Mouse (Mus musculus) urinary bladder, postnatal 25 days (tissue): ENCODE data around the gene Slc47a1.

ENCODE experiments used
- DNase-seq: peaks from one replicate; pipeline ENCODE4 v3.0.0; 2022; ENCODE audit warnings: low spot score

Slc47a1 gene

DNA sequence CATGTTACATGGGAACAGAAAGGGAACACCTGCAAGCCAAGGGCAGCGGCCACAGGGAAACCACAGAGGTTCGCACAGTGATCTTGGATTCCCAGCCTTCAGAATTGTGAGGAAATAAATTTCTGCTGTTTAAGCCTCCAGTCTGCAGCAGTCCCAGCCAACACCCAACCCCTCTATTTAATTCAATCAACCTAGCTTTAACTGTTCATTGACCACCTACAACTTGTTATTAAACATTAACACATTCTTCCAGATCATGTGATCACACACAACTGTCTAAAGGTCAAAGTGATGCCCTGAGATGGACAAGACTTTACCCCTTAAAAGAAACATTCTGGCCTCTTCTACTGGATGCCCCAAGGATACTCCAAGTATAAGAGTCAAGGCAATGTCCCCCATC is 9.5 kb downstream of the Slc47a1 start:
- no peak for DNase-seq

- DNase-seq = no peak
Measured at GRCm38 (mm10) chr11:61366517-61367273, 11.4 kb downstream of the Slc47a1 start.

DNA sequence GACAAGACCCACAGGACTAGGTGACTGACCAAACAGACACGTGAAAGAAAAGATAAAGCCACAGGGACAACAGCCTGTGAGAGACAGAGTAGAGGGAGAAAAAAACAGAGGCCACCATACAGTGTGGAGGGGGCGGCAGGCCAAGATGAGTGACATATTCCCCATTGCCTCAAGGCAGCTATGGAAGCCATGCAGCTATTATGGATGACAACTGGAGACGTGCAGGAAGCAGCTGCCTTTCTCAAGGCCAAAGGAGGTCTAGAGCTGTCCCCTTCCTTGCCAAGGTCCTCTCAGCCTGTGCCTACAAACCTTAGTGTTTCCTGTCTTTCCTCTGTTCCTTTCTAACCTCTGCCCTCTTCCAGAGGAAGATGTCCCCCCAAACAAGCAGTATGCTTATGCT is 12.2 kb downstream of the Slc47a1 start:
- no peak for DNase-seq

- DNase-seq = no peak
Measured at GRCm38 (mm10) chr11:61364096-61364495, 14.0 kb downstream of the Slc47a1 start.

GRCm38 (mm10) chr11:61361515-61362190 is 16.5 kb downstream of the Slc47a1 start:
- DNase-seq = no peak

DNA sequence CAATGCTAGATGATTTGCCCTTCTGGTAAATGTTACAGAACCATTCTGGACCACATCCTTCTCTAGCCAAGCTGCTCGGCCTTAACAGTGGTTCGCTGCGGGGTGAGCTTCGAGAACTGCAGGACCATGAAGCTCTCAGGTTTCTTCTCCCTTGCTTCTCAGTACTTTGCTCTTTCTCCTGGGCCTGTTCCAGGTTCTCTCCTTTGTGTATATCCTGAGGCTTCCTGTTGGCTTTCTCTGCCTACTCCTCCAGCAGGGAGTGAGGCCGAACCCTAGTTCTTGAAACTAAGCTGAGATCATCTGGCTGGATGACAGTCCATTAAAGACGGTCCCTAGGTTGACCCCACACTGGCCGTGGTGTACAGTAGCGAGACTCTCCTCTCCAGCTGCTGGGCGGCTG is 21.5 kb downstream of the Slc47a1 start:
- DNase-seq = no peak

- no peak for DNase-seq
Measured at GRCm38 (mm10) chr11:61356111-61356510, 22.0 kb downstream of the Slc47a1 start.

DNA sequence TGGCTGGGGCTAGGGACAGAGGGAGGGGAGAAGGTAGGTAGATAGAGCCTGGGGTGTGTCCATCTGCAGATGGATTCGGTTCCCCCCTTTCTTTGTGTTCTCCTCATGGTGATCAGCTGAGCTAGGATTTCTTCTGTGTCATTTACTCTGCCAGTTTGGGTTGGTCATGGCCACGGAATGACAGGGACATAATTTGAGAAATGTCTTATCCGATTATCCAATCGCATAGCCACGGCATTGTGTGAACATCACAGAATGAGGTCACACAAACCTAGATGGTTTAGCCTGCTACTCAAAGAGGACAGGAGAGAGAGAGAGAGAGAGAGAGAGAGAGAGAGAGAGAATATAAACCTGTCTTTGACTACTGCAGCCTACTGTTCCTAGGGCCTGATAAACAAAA is 22.8 kb downstream of the Slc47a1 start:
- no peak for DNase-seq

GRCm38 (mm10) chr11:61354346-61354745 is 23.8 kb downstream of the Slc47a1 start:
- no peak for DNase-seq

DNA sequence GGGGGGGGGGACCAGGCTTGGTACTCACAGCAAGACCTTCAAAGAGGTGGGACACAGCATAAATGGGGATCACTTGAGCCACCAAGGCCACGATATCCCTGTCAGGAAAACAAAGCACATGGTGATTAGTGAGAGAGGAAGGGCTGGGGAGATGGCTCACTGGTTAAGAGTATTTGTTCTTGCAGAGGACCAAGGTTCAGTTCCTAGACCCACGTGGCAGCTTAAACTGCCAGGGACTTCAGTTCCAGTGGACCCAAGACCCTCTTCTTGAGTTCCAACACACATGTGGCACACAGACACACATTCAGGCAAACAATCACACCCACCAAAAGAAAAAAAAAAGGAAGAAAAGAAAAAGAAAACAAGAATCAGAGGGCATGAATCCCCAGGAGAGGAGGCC is 25.1 kb downstream of the Slc47a1 start:
- no peak for DNase-seq

DNA sequence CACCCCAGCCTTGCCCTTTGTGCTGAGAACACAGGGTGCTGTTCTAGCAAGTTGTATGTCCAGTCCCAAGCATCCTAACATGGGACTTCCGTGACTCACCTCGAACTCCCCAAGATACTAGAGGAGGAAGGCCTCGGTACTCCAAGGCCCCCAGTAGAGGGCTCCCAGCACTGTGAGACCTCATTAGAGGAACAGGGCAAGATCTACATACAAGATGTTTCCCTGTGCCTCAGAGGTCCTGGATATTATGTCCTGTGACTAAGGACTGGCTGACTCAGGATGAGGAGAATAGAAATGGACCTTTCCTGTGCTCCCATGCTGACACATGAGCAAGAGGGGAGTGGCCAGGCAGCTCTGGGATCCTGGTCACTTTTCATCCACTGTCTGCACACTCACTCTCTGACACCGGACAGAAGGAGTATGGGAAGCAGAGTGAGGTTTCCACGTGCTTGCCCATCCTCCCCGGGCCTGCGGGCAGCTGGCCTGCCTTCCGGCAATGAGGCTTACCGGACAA is 25.9 kb downstream of the Slc47a1 start:
- no peak for DNase-seq

DNA sequence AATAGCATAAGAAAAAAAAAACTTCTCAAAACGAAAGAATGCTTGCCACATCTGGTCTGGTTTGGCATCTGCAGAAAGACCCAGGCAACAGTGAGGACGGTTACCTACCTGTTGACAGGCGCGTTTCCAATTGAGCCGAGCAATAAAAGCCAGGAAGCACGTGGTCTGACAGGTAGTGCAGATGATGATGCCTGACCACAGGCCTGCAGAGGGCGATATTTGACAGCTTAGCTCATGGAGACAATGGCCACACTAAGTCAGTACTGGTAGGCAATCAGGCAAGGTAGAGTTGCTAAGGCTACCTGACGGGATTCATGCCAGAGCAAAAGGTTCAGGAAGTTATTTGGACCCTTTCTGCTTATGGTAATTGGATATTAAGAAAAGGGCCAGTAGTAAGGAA is 28.8 kb downstream of the Slc47a1 start:
- peak; percentile 70 for DNase-seq

DNA sequence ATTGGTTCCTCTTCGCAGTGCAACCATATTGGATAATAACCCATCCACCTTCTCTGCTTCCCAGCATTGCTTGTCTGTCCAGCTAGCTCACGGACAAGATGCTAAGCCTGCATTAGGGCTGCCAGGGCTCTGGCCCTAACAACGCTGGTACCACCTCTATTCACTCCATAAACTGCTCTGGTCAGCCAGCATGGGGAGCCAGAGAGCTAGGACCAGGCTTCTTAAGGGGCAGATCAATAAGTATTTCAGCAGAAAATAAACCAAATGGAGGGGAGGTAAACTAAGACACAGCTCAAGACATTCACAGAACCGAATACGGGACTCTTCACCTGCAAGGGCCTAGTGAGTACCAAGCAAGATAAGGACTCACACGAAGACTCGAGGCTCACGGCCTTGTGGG is 32.0 kb downstream of the Slc47a1 start:
- no peak for DNase-seq

- no peak for DNase-seq
Measured at GRCm38 (mm10) chr11:61342505-61343420, 35.4 kb downstream of the Slc47a1 start, which contains the start of gene Slc47a2. Gene Slc47a2, minus strand, starts transcription at chr11:61342860.

- DNase-seq = no peak
Measured at GRCm38 (mm10) chr11:61341971-61342370, 36.2 kb downstream of the Slc47a1 start.

- DNase-seq = no peak
Measured at GRCm38 (mm10) chr11:61341233-61341632, 36.9 kb downstream of the Slc47a1 start.

- no peak for DNase-seq
Measured at GRCm38 (mm10) chr11:61340374-61340773, 37.8 kb downstream of the Slc47a1 start.

GRCm38 (mm10) chr11:61337586-61337985 is 40.6 kb downstream of the Slc47a1 start:
- DNase-seq = no peak

DNA sequence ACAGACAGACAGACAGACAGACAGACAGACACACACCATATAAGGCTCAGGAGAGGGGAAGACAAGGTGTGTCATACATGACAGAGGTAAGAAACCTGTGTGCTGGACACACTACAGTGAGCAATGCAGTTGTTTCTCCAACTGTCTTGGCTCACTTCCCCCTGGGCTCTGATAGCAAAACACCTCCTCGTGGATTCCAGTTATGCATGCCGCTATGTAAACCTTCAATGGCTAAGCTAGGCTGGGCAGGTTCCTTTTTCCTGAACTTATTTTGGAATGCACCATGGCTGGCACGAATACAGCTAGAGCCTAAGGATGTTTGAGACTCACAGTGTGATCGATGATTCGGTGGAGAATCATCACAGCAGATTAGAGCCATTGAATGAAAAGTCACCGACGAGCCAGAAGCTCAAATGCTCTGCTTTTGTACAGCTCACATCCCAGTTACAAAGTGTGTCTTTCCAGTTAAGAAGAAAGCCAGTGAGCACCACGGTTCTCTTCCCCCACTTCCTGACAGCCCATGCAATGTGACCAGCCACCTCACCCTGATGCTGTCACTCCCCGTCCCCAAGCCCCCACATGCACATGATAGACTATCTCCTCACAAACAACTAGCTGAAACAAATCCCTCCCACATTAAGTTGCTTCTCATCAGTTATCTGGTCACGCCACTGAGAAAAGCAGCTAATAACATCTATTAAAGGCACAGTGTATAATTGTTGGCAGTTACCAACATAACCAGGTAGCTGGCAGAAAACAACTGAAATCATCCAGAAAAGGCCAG is 57.0 kb downstream of the Slc47a1 start:
- no peak for DNase-seq

- DNase-seq = no peak
Measured at GRCm38 (mm10) chr11:61319923-61320567, 58.1 kb downstream of the Slc47a1 start.
